Mouse (Mus musculus): ENCODE measurements at regions not wholly inside any gene's neighbourhood (a gene's known extent, or its start where the extent isn't known, plus 50 kb on each side); places are given as distances from the start of the nearest gene placed in this dataset.
A peak's percentile ranks its signal among the peaks of the same experiment; 100 is the strongest.

DNA sequence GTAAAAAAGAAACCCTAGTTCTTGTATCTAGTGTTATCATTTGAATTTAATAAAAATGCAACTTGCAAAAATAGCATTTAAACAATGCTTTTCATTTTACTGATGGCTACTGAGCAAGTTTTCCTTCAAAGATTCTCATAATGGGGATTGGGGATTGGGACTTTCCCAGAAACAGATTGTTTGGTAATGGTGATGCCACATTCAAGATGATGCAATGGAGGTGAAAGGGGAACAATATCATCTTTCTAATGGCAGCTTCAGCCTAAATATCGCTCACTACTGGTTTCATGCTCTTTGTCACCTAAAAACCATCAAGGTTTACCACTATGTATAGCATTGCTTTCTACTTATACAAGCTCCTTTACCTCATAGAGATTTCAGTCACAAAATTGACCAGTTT lies 799.3 kb upstream of the 4930412O13Rik start:
- no peaks in the 10 kb centered on the region for H3K9me3 ChIP-seq (replicated peaks)
- no peaks in the 10 kb centered on the region for H3K36me3 ChIP-seq (replicated peaks)
- DNase-seq (ENCODE audit: low spot score) (no peak), ATAC-seq (ENCODE audit: extremely low read depth, insufficient number of reproducible peaks, low FRiP score, poor library complexity, severe bottlenecking) (no peak)
- TF ChIP-seq GATA2 (IDR thresholded peaks at IDR 0.05; ENCODE audit: borderline replicate concordance, low read depth, low read length) (no peak), GATA1 (IDR thresholded peaks at IDR 0.05; ENCODE audit: borderline replicate concordance, low read length) (no peak), POLR2AphosphoS5 (IDR thresholded peaks at IDR 0.05; ENCODE audit: insufficient replicate concordance, low read depth, low read length) (no peak), CTCF (IDR thresholded peaks at IDR 0.05; ENCODE audit: low read depth, low read length) (no peak), TAL1 (conservative IDR thresholded peaks at IDR 0.05; ENCODE audit: low read depth, low read length) (no peak)
- H3K27me3 ChIP-seq (ENCODE audit: insufficient read depth, low read length): no peaks in the 10 kb centered on the region
- no peaks in the 10 kb centered on the region for H3K4me1 ChIP-seq (ENCODE audit: insufficient read depth, low read depth, low read length)
- H3K4me3 ChIP-seq (ENCODE audit: low read depth, low read length): no peak overlapping the region

DNA sequence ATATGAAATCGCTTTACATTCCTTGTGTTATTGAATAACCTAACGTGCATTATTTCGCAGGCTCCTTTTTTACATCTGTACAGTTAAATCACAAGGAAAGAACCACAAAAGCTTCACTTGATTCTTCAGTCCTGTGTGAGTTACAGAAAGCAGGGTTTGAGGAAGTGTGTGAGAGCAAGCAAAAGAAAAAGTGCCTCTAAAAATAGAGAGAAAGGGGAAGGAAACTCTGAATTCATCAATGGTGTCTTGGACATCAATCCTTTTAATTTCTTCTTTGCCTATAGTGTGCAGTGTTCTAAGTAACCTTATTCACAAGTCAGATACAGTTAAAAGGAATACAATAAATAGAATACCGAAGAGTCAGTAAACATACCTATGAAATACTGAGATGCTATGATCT lies 785.7 kb upstream of the 4930412O13Rik start:
- no peaks in the 10 kb centered on the region for H3K9me3 ChIP-seq (replicated peaks)
- TF ChIP-seq CTCF (IDR thresholded peaks at IDR 0.05; ENCODE audit: low read depth, low read length) (no peak), POLR2AphosphoS5 (IDR thresholded peaks at IDR 0.05; ENCODE audit: insufficient replicate concordance, low read depth, low read length) (no peak), GATA1 (IDR thresholded peaks at IDR 0.05; ENCODE audit: borderline replicate concordance, low read length) (no peak), GATA2 (IDR thresholded peaks at IDR 0.05; ENCODE audit: borderline replicate concordance, low read depth, low read length) (no peak), TAL1 (conservative IDR thresholded peaks at IDR 0.05; ENCODE audit: low read depth, low read length) (no peak)
- H3K4me1 ChIP-seq (ENCODE audit: insufficient read depth, low read depth, low read length): no peaks in the 10 kb centered on the region
- ATAC-seq (ENCODE audit: extremely low read depth, insufficient number of reproducible peaks, low FRiP score, poor library complexity, severe bottlenecking) (no peak), DNase-seq (ENCODE audit: low spot score) (no peak)
- no peak overlapping the region for H3K4me3 ChIP-seq (ENCODE audit: low read depth, low read length)
- H3K36me3 ChIP-seq (replicated peaks): no peaks in the 10 kb centered on the region
- H3K27me3 ChIP-seq (ENCODE audit: insufficient read depth, low read length): no peaks in the 10 kb centered on the region

DNA sequence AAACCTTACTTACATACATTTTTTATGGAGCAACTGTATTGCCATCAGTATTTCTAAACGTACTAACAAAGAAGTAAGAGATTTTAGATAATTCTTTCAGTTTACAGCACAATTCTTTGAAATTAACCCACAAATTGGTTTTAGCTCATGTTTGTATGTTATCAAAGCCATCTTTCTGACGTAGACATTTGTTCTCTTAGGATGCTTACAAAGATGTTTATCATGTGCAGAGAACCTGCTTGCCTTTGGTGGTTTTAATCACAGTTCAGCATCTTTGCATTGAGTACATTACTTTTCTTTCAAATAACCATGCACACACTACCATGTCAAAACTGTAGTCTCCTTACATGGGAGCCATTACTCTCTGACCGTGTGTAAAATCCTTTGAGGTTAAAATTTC lies 764.4 kb upstream of the 4930412O13Rik start:
- Histone ChIP-seq H3K4me1 (ENCODE audit: insufficient read depth, low read depth, low read length) (no peaks in the 10 kb centered on the region), H3K4me3 (ENCODE audit: low read depth, low read length) (no peak overlapping the region), H3K27me3 (ENCODE audit: insufficient read depth, low read length) (no peaks in the 10 kb centered on the region), H3K9me3 (replicated peaks) (no peaks in the 10 kb centered on the region), H3K36me3 (replicated peaks) (no peaks in the 10 kb centered on the region)
- DNase-seq (ENCODE audit: low spot score): no peak
- no peak for TF ChIP-seq GATA1 (IDR thresholded peaks at IDR 0.05; ENCODE audit: borderline replicate concordance, low read length)
- TF ChIP-seq POLR2AphosphoS5 (IDR thresholded peaks at IDR 0.05; ENCODE audit: insufficient replicate concordance, low read depth, low read length): no peak
- TF ChIP-seq GATA2 (IDR thresholded peaks at IDR 0.05; ENCODE audit: borderline replicate concordance, low read depth, low read length): no peak
- no peak for ATAC-seq (ENCODE audit: extremely low read depth, insufficient number of reproducible peaks, low FRiP score, poor library complexity, severe bottlenecking)

DNA sequence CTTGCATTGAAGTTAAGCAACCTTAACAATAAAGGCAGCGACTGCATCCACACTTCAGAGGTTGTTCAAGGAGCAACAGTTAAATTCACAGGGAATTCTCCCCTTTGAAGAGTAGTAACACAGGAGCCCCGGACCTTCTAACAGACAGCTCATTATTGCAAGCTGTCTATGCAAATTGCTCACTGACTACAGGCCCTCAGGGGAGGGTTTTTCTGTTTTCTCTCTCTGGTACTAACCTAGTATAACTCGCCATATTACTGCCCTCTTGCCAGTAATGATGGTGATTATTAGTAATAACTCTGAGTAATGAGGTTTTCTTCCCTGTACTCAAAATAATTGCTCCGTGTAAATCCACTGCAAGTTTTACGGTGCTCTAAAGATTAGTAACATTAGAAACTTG lies 763.5 kb upstream of the 4930412O13Rik start:
- H3K36me3 ChIP-seq (replicated peaks): no peaks in the 10 kb centered on the region
- H3K4me1 ChIP-seq (ENCODE audit: insufficient read depth, low read depth, low read length): no peaks in the 10 kb centered on the region
- no peak for ATAC-seq (ENCODE audit: extremely low read depth, insufficient number of reproducible peaks, low FRiP score, poor library complexity, severe bottlenecking)
- DNase-seq (ENCODE audit: low spot score): no peak
- no peaks in the 10 kb centered on the region for H3K9me3 ChIP-seq (replicated peaks)
- H3K4me3 ChIP-seq (ENCODE audit: low read depth, low read length): no peak overlapping the region
- no peaks in the 10 kb centered on the region for H3K27me3 ChIP-seq (ENCODE audit: insufficient read depth, low read length)
- TF ChIP-seq CTCF (IDR thresholded peaks at IDR 0.05; ENCODE audit: low read depth, low read length): no peak

DNA sequence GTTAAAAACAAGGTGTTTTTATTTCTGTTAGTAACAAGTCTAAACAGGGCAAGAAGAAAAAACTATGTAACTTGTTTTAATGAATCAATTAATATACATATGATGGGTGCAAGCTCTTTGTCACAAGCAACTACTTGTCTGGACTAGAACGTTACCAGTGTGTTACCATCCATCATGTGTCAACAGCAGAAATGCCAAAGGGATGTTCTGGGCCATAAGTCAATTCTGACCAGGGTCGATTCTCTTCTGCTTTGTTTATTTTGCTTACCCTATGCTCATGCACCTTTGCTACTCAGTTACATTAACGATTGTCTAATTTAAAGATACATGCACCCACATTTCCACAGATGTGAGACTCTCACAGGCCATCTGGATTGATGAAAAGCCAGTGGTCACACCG lies 744.1 kb upstream of the 4930412O13Rik start:
- no peaks in the 10 kb centered on the region for H3K27me3 ChIP-seq (ENCODE audit: insufficient read depth, low read length)
- ATAC-seq (ENCODE audit: extremely low read depth, insufficient number of reproducible peaks, low FRiP score, poor library complexity, severe bottlenecking): no peak
- TF ChIP-seq GATA1 (IDR thresholded peaks at IDR 0.05; ENCODE audit: borderline replicate concordance, low read length): no peak
- no peak for TF ChIP-seq GATA2 (IDR thresholded peaks at IDR 0.05; ENCODE audit: borderline replicate concordance, low read depth, low read length)
- TF ChIP-seq POLR2AphosphoS5 (IDR thresholded peaks at IDR 0.05; ENCODE audit: insufficient replicate concordance, low read depth, low read length): no peak
- H3K9me3 ChIP-seq (replicated peaks): no peaks in the 10 kb centered on the region
- H3K36me3 ChIP-seq (replicated peaks): no peaks in the 10 kb centered on the region
- H3K4me3 ChIP-seq (ENCODE audit: low read depth, low read length): no peak overlapping the region
- H3K4me1 ChIP-seq (ENCODE audit: insufficient read depth, low read depth, low read length): no peaks in the 10 kb centered on the region
- no peak for DNase-seq (ENCODE audit: low spot score)

DNA sequence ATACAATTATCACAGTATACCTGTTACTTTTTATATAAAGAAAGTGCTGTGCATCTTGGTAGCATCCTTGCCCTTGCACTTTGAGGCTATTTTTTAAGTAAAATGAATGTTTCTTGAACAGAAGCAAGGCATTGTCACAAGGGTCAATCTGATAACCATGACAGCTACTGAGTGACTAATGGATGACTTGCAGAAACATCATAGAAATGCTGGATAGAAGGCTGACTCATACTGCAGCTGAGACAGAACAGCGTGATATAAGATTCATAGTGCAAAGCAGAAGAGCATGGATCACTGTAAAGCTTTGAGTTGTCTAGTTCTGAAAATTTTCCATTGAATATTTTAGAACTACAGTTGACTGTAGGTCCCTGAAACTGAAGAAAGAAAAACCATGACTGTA lies 739.6 kb upstream of the 4930412O13Rik start:
- H3K4me3 ChIP-seq (ENCODE audit: low read depth, low read length): no peak overlapping the region
- DNase-seq (ENCODE audit: low spot score) (no peak), ATAC-seq (ENCODE audit: extremely low read depth, insufficient number of reproducible peaks, low FRiP score, poor library complexity, severe bottlenecking) (peak; percentile 34; the same call in 1 of the 2 replicates)
- no peaks in the 10 kb centered on the region for H3K27me3 ChIP-seq (ENCODE audit: insufficient read depth, low read length)
- no peaks in the 10 kb centered on the region for H3K36me3 ChIP-seq (replicated peaks)
- H3K9me3 ChIP-seq (replicated peaks): no peaks in the 10 kb centered on the region
- TF ChIP-seq POLR2AphosphoS5 (IDR thresholded peaks at IDR 0.05; ENCODE audit: insufficient replicate concordance, low read depth, low read length) (no peak), TAL1 (conservative IDR thresholded peaks at IDR 0.05; ENCODE audit: low read depth, low read length) (no peak), CTCF (IDR thresholded peaks at IDR 0.05; ENCODE audit: low read depth, low read length) (no peak), GATA2 (IDR thresholded peaks at IDR 0.05; ENCODE audit: borderline replicate concordance, low read depth, low read length) (no peak), GATA1 (IDR thresholded peaks at IDR 0.05; ENCODE audit: borderline replicate concordance, low read length) (no peak)
- no peaks in the 10 kb centered on the region for H3K4me1 ChIP-seq (ENCODE audit: insufficient read depth, low read depth, low read length)

DNA sequence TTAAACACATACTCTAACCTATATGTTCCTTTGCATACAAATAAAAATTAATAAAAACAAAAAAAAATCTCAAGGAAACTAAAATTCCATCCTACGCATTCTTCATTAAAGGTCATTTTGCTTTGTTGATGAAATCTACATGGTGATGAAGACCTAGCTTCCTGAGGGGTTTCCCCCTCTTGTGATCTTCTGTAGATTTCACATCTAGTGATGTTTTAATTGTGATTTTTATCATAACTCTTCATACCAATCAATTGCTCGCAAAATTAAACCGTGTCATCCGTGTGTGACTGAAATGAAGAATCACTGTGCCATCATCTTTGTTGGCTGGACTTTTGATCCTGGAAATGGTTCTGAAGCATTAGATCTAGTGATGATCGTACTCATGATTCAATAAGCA lies 725.4 kb upstream of the 4930412O13Rik start:
- Histone ChIP-seq H3K27me3 (ENCODE audit: insufficient read depth, low read length) (no peaks in the 10 kb centered on the region), H3K36me3 (replicated peaks) (no peaks in the 10 kb centered on the region), H3K4me1 (ENCODE audit: insufficient read depth, low read depth, low read length) (no peaks in the 10 kb centered on the region), H3K9me3 (replicated peaks) (no peaks in the 10 kb centered on the region), H3K4me3 (ENCODE audit: low read depth, low read length) (no peak overlapping the region)
- TF ChIP-seq TAL1 (conservative IDR thresholded peaks at IDR 0.05; ENCODE audit: low read depth, low read length) (no peak), CTCF (IDR thresholded peaks at IDR 0.05; ENCODE audit: low read depth, low read length) (no peak), GATA2 (IDR thresholded peaks at IDR 0.05; ENCODE audit: borderline replicate concordance, low read depth, low read length) (no peak), GATA1 (IDR thresholded peaks at IDR 0.05; ENCODE audit: borderline replicate concordance, low read length) (no peak), POLR2AphosphoS5 (IDR thresholded peaks at IDR 0.05; ENCODE audit: insufficient replicate concordance, low read depth, low read length) (no peak)
- ATAC-seq (ENCODE audit: extremely low read depth, insufficient number of reproducible peaks, low FRiP score, poor library complexity, severe bottlenecking) (no peak), DNase-seq (ENCODE audit: low spot score) (no peak)

All from G1E (cell line).